In the genomic region with DNA sequence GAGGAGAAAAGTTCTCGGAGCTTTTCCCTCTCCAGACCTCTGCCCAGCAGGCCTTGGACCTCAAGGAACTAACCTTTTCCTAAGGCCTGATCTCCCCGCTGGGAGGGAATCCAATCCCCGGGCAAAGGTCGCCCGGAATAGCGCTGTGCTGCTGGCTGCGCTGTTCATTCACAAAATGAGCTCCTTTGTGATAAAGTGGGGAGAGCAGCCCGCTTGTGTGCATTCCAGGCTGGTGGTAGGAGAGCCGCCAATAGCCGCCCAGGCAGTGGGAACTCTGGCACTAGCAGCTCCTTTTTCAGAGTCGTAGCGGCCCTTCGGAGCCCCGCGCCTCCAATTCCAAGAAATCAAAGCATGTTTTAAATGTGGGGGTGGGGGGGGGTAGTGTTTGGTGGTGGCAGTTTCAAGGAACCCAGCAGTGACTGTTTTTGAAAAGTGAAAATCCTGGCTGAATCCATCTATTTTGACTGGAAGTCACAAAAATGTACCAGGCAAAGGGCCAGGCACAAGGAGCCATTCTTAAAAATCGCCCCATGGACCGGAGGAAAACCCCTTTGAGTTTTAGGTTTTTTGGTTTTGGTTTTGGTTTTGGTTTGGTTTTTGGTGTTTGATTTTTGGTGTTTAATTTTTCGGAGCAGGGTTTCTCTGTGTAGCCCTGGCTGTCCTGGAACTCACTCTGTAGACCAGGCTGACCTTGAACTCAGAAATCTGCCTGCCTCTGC, we compare ENCODE assay signal across 8 mouse cellular contexts.
DNase-seq lines count a peak whose midpoint lies in the region; ATAC-seq lines count a peak whose summit lies in the region.

No protein-coding gene starts in this region.

- H3K36me3 ChIP-seq in liver, embryonic 15.5 days (replicated peaks) = no peaks in the 10 kb centered on the region
- no peaks in the 10 kb centered on the region for H3K36me3 ChIP-seq in neural tube, embryonic 12.5 days

- H3K27me3 ChIP-seq in liver, embryonic 15.5 days = peaks cover 26% of the 10 kb centered on the region
- no peaks in the 10 kb centered on the region for H3K27me3 ChIP-seq in neural tube, embryonic 12.5 days (replicated peaks)

- no peak overlapping the region for H3K27ac ChIP-seq in liver, embryonic 15.5 days (replicated peaks)
- no peak overlapping the region for H3K27ac ChIP-seq in neural tube, embryonic 12.5 days

- peak; percentile 86 for ATAC-seq in frontal cortex, adult (ENCODE audit: low TSS enrichment)
- no peak for ATAC-seq in liver, embryonic 15.5 days (ENCODE audit: insufficient read depth)
- peak; percentile 85 for ATAC-seq in neural tube, embryonic 12.5 days (ENCODE audit: low FRiP score, low read depth)

- no peaks in the 10 kb centered on the region for H3K9me3 ChIP-seq in liver, embryonic 15.5 days (replicated peaks)
- H3K9me3 ChIP-seq in neural tube, embryonic 12.5 days = no peaks in the 10 kb centered on the region

- peak overlapping the region; percentile 24; the same call in 1 of the 2 replicates for H3K4me3 ChIP-seq in liver, embryonic 15.5 days (replicated peaks)
- peak overlapping the region; percentile 32 for H3K4me3 ChIP-seq in neural tube, embryonic 12.5 days

- peak overlapping the region; percentile 57 for H3K4me2 ChIP-seq in liver, embryonic 15.5 days
- H3K4me2 ChIP-seq in neural tube, embryonic 12.5 days (replicated peaks) = peak overlapping the region; percentile 78

- no peak overlapping the region for H3K9ac ChIP-seq in liver, embryonic 15.5 days
- H3K9ac ChIP-seq in neural tube, embryonic 12.5 days = peak overlapping the region; percentile 42; the same call in 1 of the 2 replicates

- H3K4me1 ChIP-seq in liver, embryonic 15.5 days (replicated peaks) = no peaks in the 10 kb centered on the region; the same call in 1 of the 2 replicates
- peaks cover 22% of the 10 kb centered on the region for H3K4me1 ChIP-seq in neural tube, embryonic 12.5 days

- DNase-seq in Muller cell, postnatal 12 days (ENCODE audit: inconsistent ontology term) = peak; percentile 91
- peak; percentile 14 for DNase-seq in cerebellum, adult 8-10 months
- peak; percentile 76 for DNase-seq in heart, postnatal 4 days
- peak; percentile 24 for DNase-seq in large intestine, adult 2 months (ENCODE audit: low read depth, low spot score)
- no peak for DNase-seq in thymus, postnatal 0 days (ENCODE audit: low spot score)

- WGBS in large intestine, adult 2 months = 6% methylated on average over 18 of the region's 18 CpGs
- 10% methylated on average over 18 of the region's 18 CpGs for WGBS in liver, embryonic 15.5 days (ENCODE audit: insufficient replicate concordance)
- 6% methylated on average over 18 of the region's 18 CpGs for WGBS in neural tube, embryonic 12.5 days
